Mouse (Mus musculus): ENCODE data around the gene Itga6.

DNA sequence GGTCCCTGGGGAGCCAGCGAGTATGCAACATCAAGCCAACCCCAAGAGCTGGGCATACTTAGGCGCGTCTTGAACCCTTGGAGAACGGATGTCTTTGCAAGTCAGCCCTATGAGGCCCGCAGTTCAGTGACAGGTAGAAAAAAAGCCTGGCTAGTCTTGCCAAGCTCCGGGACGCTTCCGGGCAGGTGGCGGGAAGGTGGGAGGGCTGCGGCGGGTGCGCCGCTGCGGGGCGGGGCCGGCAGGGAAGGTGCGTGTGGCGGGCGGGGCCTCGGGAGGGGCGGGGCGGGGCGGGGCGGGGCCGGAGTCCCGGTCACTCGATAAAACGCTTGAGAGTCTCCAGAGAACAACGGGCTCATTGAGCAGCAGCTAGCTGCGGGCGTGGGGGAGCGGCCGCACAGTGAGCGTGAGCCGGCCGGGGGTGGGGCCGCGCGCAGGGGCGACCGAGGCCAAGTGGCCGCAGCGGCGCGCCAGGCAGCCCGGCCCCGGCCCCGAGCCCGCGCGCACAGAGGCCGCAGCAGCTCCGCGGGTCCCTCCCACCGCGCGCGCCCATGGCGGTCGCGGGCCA is 41.3 kb downstream of the Itga6 start:
- TF ChIP-seq MYOD1 (IDR thresholded peaks at IDR 0.05; ENCODE audit: control insufficient read depth, insufficient read length, low read depth) (no peak), MYOG (IDR thresholded peaks at IDR 0.05; ENCODE audit: control insufficient read depth, extremely low read depth, insufficient read length) (no peak), MAX (IDR thresholded peaks at IDR 0.05) (no peak), CTCF (IDR thresholded peaks at IDR 0.05; ENCODE audit: control insufficient read depth, insufficient read depth, insufficient read length) (no peak), USF1 (IDR thresholded peaks at IDR 0.05; ENCODE audit: low read depth) (no peak), CEBPB (IDR thresholded peaks at IDR 0.05; ENCODE audit: low read depth) (no peak)

All from C2C12 (cell line).